Mouse (Mus musculus) megakaryocyte-erythroid progenitor cell, adult 5-6 weeks (primary cell): Measurements from ENCODE around the gene Atp2c1. TPM values are rescaled to one million over a fixed set of nuclear protein-coding genes. Genes with fewer than 3 reads are reported as not detected.

Source experiments
- ATAC-seq: replicated peaks from 2 replicates; pipeline ENCODE4 v1.8.0; 2016; ENCODE audit warnings: mild to moderate bottlenecking, inconsistent platforms; ENCODE audit not compliant: severe bottlenecking, poor library complexity, low FRiP score, low TSS enrichment
- total RNA-seq, 2 experiments: library from RNA; stranded (forward) in 1 of 2; stranded (reverse) in 1 of 2; fragments of 200-1000, 215-1000 nt in 1 of 2; fragments of >200 nt in 1 of 2; fragmentation: Nextera tagmentation in 1 of 2; gene quantifications; 2 replicates each; pipeline ENCODE4 v1.2.3; 2014 to 2017

Gene Atp2c1
- total RNA-seq (2014; fragmentation: Nextera tagmentation) = 15.2 and 21.4 TPM in 2 replicates
- total RNA-seq (2017) = 81.9 and 83.7 TPM in 2 replicates

DNA sequence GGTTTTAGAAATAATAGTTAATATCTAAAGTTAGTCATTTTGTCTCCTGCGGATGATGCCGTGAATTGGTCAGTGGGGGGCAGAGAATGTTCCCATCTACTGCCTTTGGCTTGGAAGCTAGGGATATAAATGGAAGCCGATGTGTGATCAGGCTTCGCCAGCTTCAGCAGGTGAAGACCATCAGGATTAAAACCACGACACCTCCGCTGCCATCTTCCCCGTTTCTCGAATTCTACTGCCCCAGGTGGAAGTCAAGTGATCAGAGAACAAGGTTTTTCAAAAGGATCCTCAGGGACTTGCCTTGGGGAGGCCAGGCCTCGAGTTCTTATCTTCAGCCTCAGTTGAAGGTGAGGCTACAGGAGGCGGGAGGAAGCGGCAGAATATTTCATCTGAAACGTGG lies at the start of gene Atp2c1:
Gene Atp2c1, minus strand, starts transcription at position 101 of the 400 bp plus-strand sequence.
- ATAC-seq = no peak

GRCm38 (mm10) chr9:105557452-105557851 lies 30.3 kb upstream of the Atp2c1 start:
- no peak for ATAC-seq

DNA sequence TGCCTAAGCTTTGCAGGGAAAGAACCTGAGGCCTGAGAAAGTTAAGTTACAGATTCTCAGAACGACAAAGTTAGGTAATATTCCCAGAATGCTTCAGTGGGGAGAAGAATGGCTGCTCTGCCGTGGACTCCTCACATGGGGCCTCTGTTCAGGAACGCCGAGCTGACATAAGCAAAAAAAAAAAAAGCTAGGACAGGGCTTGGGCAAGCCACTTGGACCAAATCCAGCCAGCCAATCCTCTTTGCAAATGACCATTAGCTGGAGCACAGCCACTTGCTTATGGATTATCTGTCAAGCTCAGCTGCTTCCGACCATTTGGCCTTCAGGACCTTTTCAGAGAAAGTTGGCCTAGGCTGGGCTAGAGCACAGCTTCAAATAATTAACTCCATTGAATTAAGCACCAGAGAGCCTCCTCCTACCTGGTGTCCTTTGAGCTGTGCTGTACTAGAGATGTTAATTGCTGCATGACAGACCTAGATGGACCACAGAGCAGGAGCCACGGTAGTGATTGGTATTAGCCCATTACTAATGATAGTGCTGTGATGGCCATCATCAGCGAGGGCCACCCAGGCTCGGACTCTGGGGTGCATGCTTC lies 29.1 kb upstream of the Atp2c1 start:
- no peak for ATAC-seq

GRCm38 (mm10) chr9:105554439-105554807 lies 27.3 kb upstream of the Atp2c1 start:
- ATAC-seq = no peak

- no peak for ATAC-seq
These were observed 26.7 kb upstream of the Atp2c1 start for GRCm38 (mm10) chr9:105553629-105554438.

- no peak for ATAC-seq
These were observed 24.3 kb upstream of the Atp2c1 start for GRCm38 (mm10) chr9:105551407-105551806.

- no peak for ATAC-seq
These were observed 22.0 kb upstream of the Atp2c1 start for GRCm38 (mm10) chr9:105549096-105549495.

DNA sequence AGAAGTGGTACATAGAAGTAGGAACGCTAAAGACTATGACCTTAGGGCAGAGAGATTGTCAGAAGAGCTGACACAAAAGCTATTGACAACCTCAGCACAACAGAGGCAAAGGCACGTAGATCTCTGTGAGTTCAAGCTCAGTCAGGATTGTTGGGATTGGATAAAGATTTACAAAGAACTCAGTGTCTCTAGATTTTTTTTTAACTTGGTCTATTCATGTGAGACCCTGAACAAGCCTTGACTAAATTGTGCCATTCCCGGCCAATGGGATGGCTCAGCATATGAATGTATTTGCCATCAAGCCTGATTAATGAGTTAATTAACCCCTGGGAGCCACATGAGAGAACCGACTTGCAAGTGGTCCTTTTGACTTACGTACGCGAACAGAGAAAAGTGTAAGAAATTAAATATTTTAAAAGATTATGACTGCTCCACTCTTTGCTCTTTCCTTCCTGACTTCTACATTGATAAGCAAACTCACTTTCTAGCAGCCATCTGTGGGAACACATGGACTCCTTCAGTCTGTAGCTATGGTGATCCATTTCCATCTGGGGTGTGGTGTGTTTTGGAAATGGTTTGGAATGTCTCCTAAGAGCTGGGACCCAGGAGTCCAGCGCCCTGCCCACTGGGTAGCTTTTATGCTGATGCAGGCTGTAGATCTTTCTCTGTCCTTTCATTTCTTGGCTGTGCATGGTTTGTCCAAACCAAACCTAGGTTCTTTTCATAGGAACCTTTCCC lies 17.1 kb upstream of the Atp2c1 start:
- ATAC-seq = no peak

DNA sequence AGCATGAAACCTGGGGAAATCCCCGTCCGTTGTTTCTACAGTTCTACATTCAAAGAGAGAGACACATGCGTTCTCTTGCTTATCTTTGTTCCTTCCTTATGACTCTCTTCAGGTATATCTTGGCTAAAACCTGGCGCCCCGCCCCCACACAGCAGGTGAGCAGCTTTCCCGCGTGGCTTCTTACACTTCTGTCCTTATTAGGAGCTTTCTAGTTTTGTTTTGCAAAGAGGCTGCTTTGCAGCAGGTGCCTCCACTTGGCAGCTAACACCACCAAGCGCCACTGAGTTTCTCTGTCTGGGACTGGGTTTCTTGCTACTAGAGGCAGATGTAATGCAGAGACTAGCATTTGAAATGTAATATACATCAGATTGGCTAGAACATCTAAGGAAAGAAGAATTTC lies 10.4 kb upstream of the Atp2c1 start:
- no peak for ATAC-seq

DNA sequence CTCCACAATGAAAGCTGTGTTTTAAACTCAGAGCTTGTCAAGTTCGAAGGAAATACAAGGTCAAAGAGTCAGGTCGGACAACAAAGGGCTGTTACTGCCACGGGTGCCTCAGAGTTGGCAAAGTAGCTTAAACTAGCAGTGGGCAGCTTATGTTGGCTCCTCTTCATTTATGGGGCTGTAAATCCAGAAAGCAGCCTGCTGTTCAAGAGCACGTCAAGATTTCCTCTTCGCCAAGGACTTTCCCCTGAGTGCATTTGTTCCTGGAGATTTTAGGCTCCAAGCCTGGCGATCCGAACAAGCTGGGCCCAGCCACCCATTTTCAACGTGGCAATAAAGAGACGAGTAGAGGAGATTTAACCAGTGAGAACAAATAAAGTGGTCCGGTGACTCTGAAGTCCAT lies 9.8 kb upstream of the Atp2c1 start:
- ATAC-seq = no peak

DNA sequence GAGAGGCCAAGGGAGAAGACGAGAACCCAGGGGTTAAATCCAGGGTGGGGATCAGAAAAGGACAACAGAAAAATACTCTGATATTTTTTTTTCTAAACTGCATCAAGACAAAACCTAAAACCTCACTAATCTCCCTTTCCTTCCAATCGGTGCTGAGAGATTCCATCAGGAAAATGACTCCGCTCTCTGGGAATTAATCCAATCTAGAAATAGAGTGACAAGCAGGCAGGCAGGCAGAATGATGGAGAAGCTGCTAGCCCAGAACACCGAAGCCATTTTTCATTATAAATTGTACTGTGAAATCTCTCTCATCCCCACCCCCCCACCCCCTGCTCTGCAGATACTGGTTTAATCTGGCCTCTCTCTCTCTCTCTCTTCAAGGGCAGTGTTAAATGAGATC lies 1.8 kb downstream of the Atp2c1 start:
- no peak for ATAC-seq

- ATAC-seq = no peak
These were observed 4.1 kb downstream of the Atp2c1 start for GRCm38 (mm10) chr9:105523038-105523437.

DNA sequence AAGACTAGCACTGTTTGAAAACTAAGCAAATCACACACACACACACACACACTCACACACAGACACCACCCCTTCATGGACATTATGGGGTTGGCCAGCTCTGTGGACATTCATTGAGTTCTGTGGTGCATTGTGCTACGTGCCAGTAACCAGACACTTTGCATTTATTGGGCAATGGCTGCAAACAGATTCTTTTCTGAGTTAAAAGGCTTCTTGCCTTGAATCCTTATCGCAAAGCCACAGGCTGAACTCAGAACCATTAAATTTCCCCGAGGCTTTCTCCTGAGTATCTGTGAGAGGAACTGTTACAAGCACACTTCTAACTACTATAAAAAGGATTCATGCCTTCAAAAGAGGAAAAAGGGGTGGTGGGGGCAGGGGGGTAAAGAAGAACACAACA lies 5.1 kb downstream of the Atp2c1 start:
- peak; percentile 61 for ATAC-seq

DNA sequence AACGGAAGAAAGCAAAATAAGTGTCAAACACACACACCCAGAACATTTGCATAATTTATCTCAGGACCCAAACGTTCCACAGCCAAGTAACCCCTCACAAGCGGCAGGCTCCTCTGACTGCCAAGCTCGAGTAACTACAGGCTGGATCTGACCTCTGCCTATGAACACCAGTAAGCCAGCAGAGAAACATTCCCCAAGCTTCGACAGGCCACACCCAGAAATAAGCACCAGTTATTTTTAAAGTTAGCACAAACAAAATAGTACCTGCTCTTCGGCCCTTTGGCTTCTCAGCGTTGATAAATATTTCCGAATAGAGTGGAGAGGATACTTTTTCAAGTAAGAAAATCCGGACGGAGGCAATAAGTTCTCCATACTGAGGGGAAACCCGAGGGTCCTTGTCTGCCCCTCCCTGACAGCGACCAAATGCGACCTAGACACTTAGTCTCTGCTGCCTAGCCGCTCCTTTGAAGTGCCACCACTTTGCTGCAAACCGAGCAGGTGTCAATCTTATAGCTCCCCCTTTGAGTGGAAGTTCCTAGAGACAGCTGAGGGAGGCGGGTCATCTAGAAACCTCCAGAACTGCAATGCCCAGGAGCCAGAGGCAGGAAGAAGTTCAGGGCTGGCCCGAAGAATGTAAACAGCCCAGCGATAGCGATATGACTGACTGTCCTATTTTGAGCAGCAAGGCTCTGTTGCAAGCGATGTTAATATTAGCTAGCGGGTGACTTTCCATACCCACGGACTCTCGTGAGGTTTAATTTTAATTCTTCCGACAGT lies 6.2 kb downstream of the Atp2c1 start:
- ATAC-seq = peak; percentile 73

- ATAC-seq = no peak
These were observed 7.7 kb downstream of the Atp2c1 start for GRCm38 (mm10) chr9:105519278-105519883.

DNA sequence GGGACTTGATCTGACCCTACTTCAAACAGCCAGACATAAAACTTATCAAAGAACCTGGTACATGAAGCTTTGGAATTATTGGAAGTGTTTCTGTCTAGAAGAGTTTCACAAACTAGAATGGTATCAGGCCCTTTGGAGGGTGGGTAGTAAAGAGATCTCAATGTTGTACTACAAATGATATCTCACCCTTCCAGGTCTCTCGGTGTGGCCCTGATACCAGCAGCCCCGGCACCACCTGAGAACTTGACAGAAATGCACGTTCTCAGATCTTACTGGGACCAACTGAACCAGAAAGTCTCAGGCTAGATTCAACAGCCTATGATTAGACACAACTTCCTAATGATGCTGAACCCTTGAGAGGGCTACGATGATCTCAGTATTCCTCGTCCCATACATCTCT lies 23.4 kb downstream of the Atp2c1 start:
- no peak for ATAC-seq

DNA sequence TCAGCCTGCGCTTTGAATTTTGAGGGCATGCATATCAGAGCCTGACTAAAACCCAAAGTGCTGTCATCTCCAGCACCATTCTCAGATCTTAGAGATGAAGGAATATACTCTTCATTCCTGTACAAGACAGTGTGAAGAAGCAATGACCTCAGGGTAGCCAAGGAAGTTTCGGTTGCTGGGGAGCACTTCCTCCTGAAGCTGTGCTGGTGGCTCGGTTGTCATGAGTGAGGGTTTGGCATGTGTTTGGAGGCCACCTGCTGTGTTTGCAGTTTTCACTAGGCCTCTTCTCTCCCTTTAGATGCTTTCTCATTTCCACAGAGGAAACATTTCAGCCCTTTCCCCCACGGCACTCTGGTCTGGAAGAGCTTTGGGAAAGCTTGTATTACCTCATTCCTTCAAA lies 24.7 kb downstream of the Atp2c1 start:
- ATAC-seq = no peak

- peak; percentile 76 for ATAC-seq
These were observed 31.6 kb downstream of the Atp2c1 start for GRCm38 (mm10) chr9:105495316-105496174.
